Mouse (Mus musculus) ZHBTc4 (cell line): Measurements from ENCODE around the gene Ptger1.

Experiments
- DNase-seq: peaks from one replicate; pipeline ENCODE4 v3.0.0-alpha.2; 2011; ENCODE audit warnings: low read depth, low spot score

Gene Ptger1

GRCm38 (mm10) chr8:83656043-83656442 is 10.4 kb upstream of the Ptger1 start:
- DNase-seq, result no peak

GRCm38 (mm10) chr8:83656484-83657246 is 9.8 kb upstream of the Ptger1 start:
- no peak for DNase-seq

GRCm38 (mm10) chr8:83660545-83660944 is 5.9 kb upstream of the Ptger1 start:
- no peak for DNase-seq

- DNase-seq, result no peak
Measured at GRCm38 (mm10) chr8:83660995-83661680, 5.3 kb upstream of the Ptger1 start.

GRCm38 (mm10) chr8:83662421-83662826 is 4.1 kb upstream of the Ptger1 start:
- DNase-seq, result peak; percentile 97

- DNase-seq, result no peak
Measured at GRCm38 (mm10) chr8:83664096-83664495, 2.4 kb upstream of the Ptger1 start.

- no peak for DNase-seq
Measured at GRCm38 (mm10) chr8:83664931-83665625, 1.4 kb upstream of the Ptger1 start.

GRCm38 (mm10) chr8:83666866-83667234 is 372 bp downstream of the Ptger1 start:
- no peak for DNase-seq

- DNase-seq, result no peak
Measured at GRCm38 (mm10) chr8:83667526-83667925, 1.0 kb downstream of the Ptger1 start.

GRCm38 (mm10) chr8:83668010-83668916 is 1.8 kb downstream of the Ptger1 start:
- peak; percentile 87 for DNase-seq

GRCm38 (mm10) chr8:83669013-83669412 is 2.5 kb downstream of the Ptger1 start:
- DNase-seq, result no peak

GRCm38 (mm10) chr8:83672936-83673335 is 6.5 kb downstream of the Ptger1 start:
- DNase-seq, result no peak

- no peak for DNase-seq
Measured at GRCm38 (mm10) chr8:83674497-83674896, 8.0 kb downstream of the Ptger1 start.

GRCm38 (mm10) chr8:83679866-83680265 is 13.4 kb downstream of the Ptger1 start:
- DNase-seq, result no peak

- DNase-seq, result no peak
Measured at GRCm38 (mm10) chr8:83680603-83681002, 14.1 kb downstream of the Ptger1 start.

- no peak for DNase-seq
Measured at GRCm38 (mm10) chr8:83681099-83681498, 14.6 kb downstream of the Ptger1 start.

- no peak for DNase-seq
Measured at GRCm38 (mm10) chr8:83684517-83684916, 18.0 kb downstream of the Ptger1 start.

- DNase-seq, result no peak
Measured at GRCm38 (mm10) chr8:83689264-83689663, 22.8 kb downstream of the Ptger1 start.

- no peak for DNase-seq
Measured at GRCm38 (mm10) chr8:83693609-83694236, 27.2 kb downstream of the Ptger1 start.

GRCm38 (mm10) chr8:83694369-83695160 is 28.1 kb downstream of the Ptger1 start:
- no peak for DNase-seq
